In the genomic region with DNA sequence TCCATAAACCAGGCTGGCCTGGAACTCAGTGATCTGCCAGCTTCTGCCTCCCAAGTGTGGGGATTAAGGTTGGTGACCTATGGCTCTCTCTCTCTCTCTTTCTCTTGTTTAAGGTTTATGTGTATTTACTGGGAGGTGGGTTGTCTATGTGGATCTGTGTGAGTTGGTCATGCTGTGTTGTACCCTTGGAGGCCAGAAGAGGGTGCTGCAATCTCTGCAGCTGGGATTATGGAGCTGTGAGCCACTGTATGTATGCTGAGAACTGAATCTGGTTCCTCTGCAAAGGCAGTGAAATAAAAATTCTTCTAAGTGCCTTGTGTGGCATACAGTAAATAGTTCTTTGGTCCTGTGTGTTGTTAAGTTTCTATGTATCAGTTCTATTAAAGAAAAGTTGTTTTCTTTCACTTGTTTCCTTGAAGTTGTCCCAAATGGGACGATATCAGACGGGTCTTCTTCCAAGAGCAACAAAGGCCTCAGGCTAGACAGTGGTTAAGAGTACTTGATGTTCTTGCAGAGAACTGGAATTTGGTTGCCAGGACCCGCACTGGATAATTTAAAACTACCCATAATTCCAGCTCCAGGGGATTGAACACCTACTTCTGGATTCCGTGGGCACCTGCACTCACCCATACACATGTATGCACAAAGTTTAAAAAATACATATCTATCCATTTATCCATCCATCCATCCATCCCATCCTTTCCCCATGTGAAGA, we compare ENCODE assay signal across 11 mouse cellular contexts. TPM values are rescaled to one million over a fixed set of nuclear protein-coding genes. Genes with fewer than 3 reads are reported as not detected.
A peak's percentile ranks its signal among the peaks of the same experiment; 100 is the strongest.
DNase-seq lines count a peak whose midpoint lies in the region; ATAC-seq and TF ChIP-seq lines count a peak whose summit lies in the region.
"Had no signal": no experiment of that assay in that cellular context is flagged by ENCODE, and none has a peak within 500 bp of the region (broad histone marks: within the 10 kb centered on the region; RNA-seq: fewer than 3 reads in every experiment).

No protein-coding gene starts in this region.

- H3K27ac ChIP-seq in lung, embryonic 14.5 days (ENCODE audit: low read depth) = no peak overlapping the region
- H3K27ac ChIP-seq in cortical plate, adult 2 months (ENCODE audit: insufficient read depth, low read length) = no peak overlapping the region
- no peak overlapping the region for H3K27ac ChIP-seq in small intestine, adult 2 months (ENCODE audit: insufficient read depth, low read depth, low read length)
- H3K27ac ChIP-seq in heart, embryonic 12.5 days (ENCODE audit: poor library complexity, severe bottlenecking) = no peak overlapping the region
- H3K27ac ChIP-seq: heart, embryonic 13.5 days; neural tube, embryonic 15.5 days had no signal

- H3K27me3 ChIP-seq in lung, embryonic 14.5 days (ENCODE audit: insufficient read depth, low read length) = no peaks in the 10 kb centered on the region
- no peaks in the 10 kb centered on the region for H3K27me3 ChIP-seq in small intestine, adult 2 months (ENCODE audit: control insufficient read depth, insufficient read depth, low read length)
- no peaks in the 10 kb centered on the region for H3K27me3 ChIP-seq in heart, embryonic 12.5 days (replicated peaks)
- H3K27me3 ChIP-seq: heart, embryonic 13.5 days; neural tube, embryonic 15.5 days had no signal

- TF ChIP-seq POLR2A in cortical plate, adult 2 months (IDR thresholded peaks at IDR 0.05; ENCODE audit: extremely low read depth, insufficient read depth, low read length) = no peak
- TF ChIP-seq POLR2A in small intestine, adult 2 months (IDR thresholded peaks at IDR 0.05; ENCODE audit: low read depth, low read length) = no peak

- H3K9me3 ChIP-seq in lung, embryonic 14.5 days (ENCODE audit: low read depth, low read length) = no peaks in the 10 kb centered on the region
- H3K9me3 ChIP-seq in heart, embryonic 12.5 days (replicated peaks) = 0 out of 2 replicates have a peak, but pooled peaks cover 3% of the 10 kb centered on the region
- H3K9me3 ChIP-seq: heart, embryonic 13.5 days; neural tube, embryonic 15.5 days had no signal

- ATAC-seq in lung, embryonic 14.5 days (ENCODE audit: insufficient read depth) = peak; percentile 38; the same call in 1 of the 2 replicates
- ATAC-seq in heart, embryonic 12.5 days (ENCODE audit: insufficient number of reproducible peaks, low FRiP score) = no peak

- no peak overlapping the region for H3K4me2 ChIP-seq in lung, embryonic 14.5 days
- no peak overlapping the region for H3K4me2 ChIP-seq in heart, embryonic 12.5 days
- H3K4me2 ChIP-seq: heart, embryonic 13.5 days; neural tube, embryonic 15.5 days had no signal

- H3K9ac ChIP-seq in lung, embryonic 14.5 days = no peak overlapping the region
- no peak overlapping the region for H3K9ac ChIP-seq in heart, embryonic 12.5 days
- H3K9ac ChIP-seq: heart, embryonic 13.5 days; neural tube, embryonic 15.5 days had no signal

- no peaks in the 10 kb centered on the region for H3K36me3 ChIP-seq in lung, embryonic 14.5 days (ENCODE audit: insufficient read depth)
- H3K36me3 ChIP-seq in small intestine, adult 2 months (ENCODE audit: control insufficient read depth, insufficient read depth, low read length) = no peaks in the 10 kb centered on the region
- 0 out of 2 replicates have a peak, but pooled peaks cover 2% of the 10 kb centered on the region for H3K36me3 ChIP-seq in heart, embryonic 12.5 days
- H3K36me3 ChIP-seq: heart, embryonic 13.5 days; neural tube, embryonic 15.5 days had no signal

- TF ChIP-seq CTCF in lung, embryonic 14.5 days (IDR thresholded peaks at IDR 0.05; ENCODE audit: low read depth) = peak; percentile 52
- peak; percentile 12; the same call in 1 of the 2 replicates for TF ChIP-seq CTCF in cortical plate, adult 2 months (IDR thresholded peaks at IDR 0.05; ENCODE audit: extremely low read depth, insufficient read depth, low read length)
- TF ChIP-seq CTCF in small intestine, adult 2 months (IDR thresholded peaks at IDR 0.05; ENCODE audit: extremely low read depth, insufficient read length, insufficient replicate concordance, low read depth, low read length) = peak; percentile 43; the same call in 1 of the 2 replicates

- peak; percentile 30 for DNase-seq in lung, embryonic 14.5 days
- DNase-seq in lung, postnatal 14 days = no peak
- peak; percentile 77 for DNase-seq in ES-CJ7 (ENCODE audit: low read depth, low spot score)
- DNase-seq in spleen, adult 18-20 months = no peak
- DNase-seq in adrenal gland, postnatal 10 days = no peak
- DNase-seq: kidney, postnatal 25 days had no signal

- 88% methylated on average over 4 of the region's 4 CpGs for WGBS in lung, embryonic 14.5 days
- 97% methylated on average over 4 of the region's 4 CpGs for WGBS in small intestine, adult 2 months
- 79% methylated on average over 4 of the region's 4 CpGs for WGBS in heart, embryonic 12.5 days

- H3K4me1 ChIP-seq in lung, embryonic 14.5 days (ENCODE audit: insufficient read depth) = no peaks in the 10 kb centered on the region
- H3K4me1 ChIP-seq in cortical plate, adult 2 months (ENCODE audit: control insufficient read depth, insufficient read depth, low read length) = no peaks in the 10 kb centered on the region
- no peaks in the 10 kb centered on the region for H3K4me1 ChIP-seq in small intestine, adult 2 months (ENCODE audit: control insufficient read depth, insufficient read depth, insufficient read length, low read length)
- no peaks in the 10 kb centered on the region for H3K4me1 ChIP-seq in heart, embryonic 12.5 days (replicated peaks)

- no peak overlapping the region for H3K4me3 ChIP-seq in lung, embryonic 14.5 days (ENCODE audit: low read depth, low read length)
- no peak overlapping the region for H3K4me3 ChIP-seq in cortical plate, adult 2 months (ENCODE audit: insufficient read depth, low read length)
- H3K4me3 ChIP-seq in small intestine, adult 2 months (ENCODE audit: low read depth, low read length) = no peak overlapping the region
- H3K4me3 ChIP-seq in heart, embryonic 12.5 days = no peak overlapping the region
- H3K4me3 ChIP-seq: heart, embryonic 13.5 days; neural tube, embryonic 15.5 days had no signal

RNA-seq across cellular contexts. Expression of gene Fam161a, which starts 6.4 kb away (rescaled TPM):
- polyA plus RNA-seq in lung, embryonic 14.5 days (2014; fragmentation: Nextera tagmentation; extraction: Ambion mirVana) = 3.8 and 4.0 TPM in 2 replicates
- 3.5 and 5.3 TPM in 2 replicates for polyA plus RNA-seq in cortical plate, adult 2 months (2012; rRNA removed)
- 0.06 TPM in 1 of 2 replicates, not detected in the other for polyA plus RNA-seq in small intestine, adult 2 months (2012; rRNA removed)
- polyA plus RNA-seq in heart, embryonic 12.5 days (2016; fragmentation: Nextera tagmentation; extraction: Ambion mirVana) = 1.8 and 2.1 TPM in 2 replicates
- total RNA-seq in adrenal gland, postnatal 10 days (2021) = 10 to 100 TPM; 16.2 to 28.9 TPM

RNA-seq across cellular contexts. Expression of gene Cct4, which starts 23.4 kb away (rescaled TPM):
- polyA plus RNA-seq in lung, embryonic 14.5 days (2014; fragmentation: Nextera tagmentation; extraction: Ambion mirVana) = 302 and 320 TPM in 2 replicates
- polyA plus RNA-seq in cortical plate, adult 2 months (2012; rRNA removed) = 62.2 and 64.7 TPM in 2 replicates
- polyA plus RNA-seq in small intestine, adult 2 months (2012; rRNA removed) = 40.9 and 121 TPM in 2 replicates
- 240 and 247 TPM in 2 replicates for polyA plus RNA-seq in heart, embryonic 12.5 days (2016; fragmentation: Nextera tagmentation; extraction: Ambion mirVana)
- total RNA-seq in adrenal gland, postnatal 10 days (2021) = 100 to 1,000 TPM; 175 to 185 TPM

RNA-seq across cellular contexts. Expression of gene Commd1, which starts 31.6 kb away (rescaled TPM):
- 409 and 422 TPM in 2 replicates for polyA plus RNA-seq in lung, embryonic 14.5 days (2014; fragmentation: Nextera tagmentation; extraction: Ambion mirVana)
- polyA plus RNA-seq in cortical plate, adult 2 months (2012; rRNA removed) = 39.4 TPM in 2 replicates
- polyA plus RNA-seq in small intestine, adult 2 months (2012; rRNA removed) = 4.9 and 5.2 TPM in 2 replicates
- 295 and 316 TPM in 2 replicates for polyA plus RNA-seq in heart, embryonic 12.5 days (2016; fragmentation: Nextera tagmentation; extraction: Ambion mirVana)
- 100 to 1,000 TPM; 128 to 134 TPM for total RNA-seq in adrenal gland, postnatal 10 days (2021)

RNA-seq across cellular contexts. Expression of gene Gm28048, which starts 31.8 kb away (rescaled TPM):
- polyA plus RNA-seq in lung, embryonic 14.5 days (2014; fragmentation: Nextera tagmentation; extraction: Ambion mirVana) = 15.3 and 16.6 TPM in 2 replicates
- polyA plus RNA-seq in cortical plate, adult 2 months (2012; rRNA removed) = 4.5 and 7.3 TPM in 2 replicates
- polyA plus RNA-seq in small intestine, adult 2 months (2012; rRNA removed) = not detected in 2 replicates
- 8.5 and 9.4 TPM in 2 replicates for polyA plus RNA-seq in heart, embryonic 12.5 days (2016; fragmentation: Nextera tagmentation; extraction: Ambion mirVana)
- total RNA-seq in adrenal gland, postnatal 10 days (2021) = 10 to 100 TPM; 27.1 to 33.0 TPM

RNA-seq across cellular contexts. Expression of gene Zrsr1, which starts 41.9 kb away (rescaled TPM):
- polyA plus RNA-seq in lung, embryonic 14.5 days (2014; fragmentation: Nextera tagmentation; extraction: Ambion mirVana) = 2.8 and 3.3 TPM in 2 replicates
- 54.6 and 58.5 TPM in 2 replicates for polyA plus RNA-seq in cortical plate, adult 2 months (2012; rRNA removed)
- polyA plus RNA-seq in small intestine, adult 2 months (2012; rRNA removed) = 2.5 and 3.9 TPM in 2 replicates
- polyA plus RNA-seq in heart, embryonic 12.5 days (2016; fragmentation: Nextera tagmentation; extraction: Ambion mirVana) = 2.3 and 3.2 TPM in 2 replicates
- 10 to 100 TPM; 15.3 to 18.9 TPM for total RNA-seq in adrenal gland, postnatal 10 days (2021)

Comparison
In these comparisons a context has a peak if more than half of its experiments do, and no peak if none do; other contexts are left out.
1. DNase-seq: peak in lung, embryonic 14.5 days (single experiment) and ES-CJ7 (single experiment); none in lung, postnatal 14 days (single experiment), spleen, adult 18-20 months (0 of 2) and adrenal gland, postnatal 10 days (single experiment).
2. Peak in every context shown above with its lines, with median percentiles within 50 percentile points of each other: CTCF ChIP-seq.